Mouse (Mus musculus): ENCODE measurements around the gene 4930502E18Rik.

DNA sequence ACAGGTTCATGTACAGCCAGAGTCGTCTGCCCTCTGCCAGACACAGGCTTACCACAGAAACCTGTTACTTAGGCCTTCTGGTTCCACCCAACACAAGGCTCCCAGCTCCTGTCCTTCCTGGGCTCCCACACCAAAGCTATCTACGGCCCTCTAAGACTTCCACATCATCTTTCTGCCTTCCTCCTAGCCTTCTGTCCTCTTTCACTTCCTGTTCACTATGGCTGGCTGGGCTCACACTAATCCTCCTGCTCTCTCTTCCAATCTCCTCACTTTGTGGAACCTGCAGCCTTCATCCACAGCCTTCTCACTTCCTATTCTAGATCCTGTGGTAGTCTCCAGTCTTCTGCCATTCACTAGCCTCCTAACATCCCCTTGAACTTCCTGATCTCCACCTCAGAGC lies 31.5 kb upstream of the 4930502E18Rik start:
- TF ChIP-seq POLR2A (IDR thresholded peaks at IDR 0.05; ENCODE audit: control insufficient read depth, extremely low read depth, insufficient read depth, low read length, poor library complexity): no peak
- no peak for TF ChIP-seq CTCF (IDR thresholded peaks at IDR 0.05; ENCODE audit: borderline replicate concordance, control insufficient read depth, extremely low read depth, insufficient read depth, low read length, poor library complexity)
